Mouse (Mus musculus): ENCODE results near the gene Bcl11a. TPM values are rescaled to one million over a fixed set of nuclear protein-coding genes. Genes with fewer than 3 reads are reported as not detected.

Bcl11a gene
- 7.5 and 8.6 TPM in 2 replicates for total RNA-seq (2021)
- long read RNA-seq, partial matches to known transcripts: 0 of 2 reads
- long read RNA-seq, other reads (novel, unspliced or antisense): 1 of 2 reads

GRCm38 (mm10) chr11:24077795-24078705, at the start of gene Bcl11a:
TSS of gene Bcl11a (plus strand) at chr11:24078056.
- DNase-seq: peak; percentile 59

GRCm38 (mm10) chr11:24044025-24044424, 33.8 kb upstream of the Bcl11a start:
- no peak for DNase-seq

- DNase-seq: peak; percentile 82
These were observed 28.4 kb upstream of the Bcl11a start for GRCm38 (mm10) chr11:24049226-24050031.

- DNase-seq: no peak
These were observed 27.7 kb upstream of the Bcl11a start for GRCm38 (mm10) chr11:24050032-24050757.

- no peak for DNase-seq
These were observed 25.0 kb upstream of the Bcl11a start for GRCm38 (mm10) chr11:24052882-24053281.

- DNase-seq: no peak
These were observed 18.7 kb upstream of the Bcl11a start for GRCm38 (mm10) chr11:24059137-24059536.

- no peak for DNase-seq
These were observed 17.4 kb upstream of the Bcl11a start for GRCm38 (mm10) chr11:24060428-24060827.

- peak; percentile 12 for DNase-seq
These were observed 16.0 kb upstream of the Bcl11a start for GRCm38 (mm10) chr11:24061819-24062218.

GRCm38 (mm10) chr11:24062495-24063096, 15.3 kb upstream of the Bcl11a start:
- DNase-seq: no peak

- no peak for DNase-seq
These were observed 13.6 kb upstream of the Bcl11a start for GRCm38 (mm10) chr11:24064221-24064620.

GRCm38 (mm10) chr11:24065313-24065712, 12.5 kb upstream of the Bcl11a start:
- no peak for DNase-seq

- DNase-seq: no peak
These were observed 3.8 kb upstream of the Bcl11a start for GRCm38 (mm10) chr11:24074021-24074591.

GRCm38 (mm10) chr11:24074634-24075104, 3.2 kb upstream of the Bcl11a start, which contains the start of gene A830031A19Rik:
TSS of gene A830031A19Rik (minus strand) at chr11:24075054.
- no peak for DNase-seq

- no peak for DNase-seq
These were observed 2.2 kb upstream of the Bcl11a start for GRCm38 (mm10) chr11:24075486-24076126.

GRCm38 (mm10) chr11:24076127-24076650, 1.7 kb upstream of the Bcl11a start:
- DNase-seq: peak; percentile 57

GRCm38 (mm10) chr11:24076821-24077730, 780 bp upstream of the Bcl11a start:
- peak; percentile 63 for DNase-seq

GRCm38 (mm10) chr11:24078706-24079316, 955 bp downstream of the Bcl11a start:
- DNase-seq: peak; percentile 66
